Mouse (Mus musculus) forebrain, embryonic 15.5 days (tissue): ENCODE data around the gene Asic2. TPM values are rescaled to one million over a fixed set of nuclear protein-coding genes. Genes with fewer than 3 reads are reported as not detected.
A peak's percentile ranks its signal among the peaks of the same experiment; 100 is the strongest.

Source experiments
- ATAC-seq: fragments of 200-750 bp; cut with Nextera tagmentation; replicated peaks from 2 replicates; pipeline ENCODE4 v1.8.0; 2017; ENCODE audit warnings: mild to moderate bottlenecking, moderate TSS enrichment, moderate library complexity
- H3K27ac ChIP-seq: fragments of 300-500 bp; sonication (generic); replicated peaks from 2 replicates; pipeline ENCODE4 v1.5.1; 2015; ENCODE audit warnings: mild to moderate bottlenecking, inconsistent platforms
- H3K27me3 ChIP-seq: fragments of 300-500 bp; sonication (generic); 2 replicates; pipeline ENCODE4 v1.6.1; 2015; ENCODE audit warnings: inconsistent platforms
- H3K36me3 ChIP-seq: fragments of 300-500 bp; sonication (generic); 2 replicates; pipeline ENCODE4 v1.6.1; 2015; ENCODE audit warnings: mild to moderate bottlenecking, inconsistent platforms
- H3K4me1 ChIP-seq: fragments of 300-500 bp; sonication (generic); 2 replicates; pipeline ENCODE4 v1.6.1; 2015; ENCODE audit warnings: inconsistent platforms
- H3K4me2 ChIP-seq: fragments of 300-500 bp; sonication (generic); replicated peaks from 2 replicates; pipeline ENCODE4 v1.6.1; 2015; ENCODE audit warnings: mild to moderate bottlenecking, inconsistent platforms
- H3K4me3 ChIP-seq: fragments of 300-500 bp; sonication (generic); 2 replicates; pipeline ENCODE4 v1.5.1; 2015; ENCODE audit warnings: mild to moderate bottlenecking, inconsistent platforms
- H3K9ac ChIP-seq: fragments of 300-500 bp; sonication (generic); replicated peaks from 2 replicates; pipeline ENCODE4 v1.6.1; 2015; ENCODE audit warnings: mild to moderate bottlenecking, inconsistent platforms
- H3K9me3 ChIP-seq: fragments of 300-500 bp; sonication (generic); 2 replicates; pipeline ENCODE4 v1.6.1; 2016; ENCODE audit warnings: inconsistent platforms
- WGBS: fragments of 180-500 bp; shearing (Covaris S2); methylation state at CpG from one replicate; pipeline ENCODE4 v1.1.7; 2015; ENCODE audit warnings: mixed read lengths; 5-methylcytosine and 5-hydroxymethylcytosine counted together
- polyA plus RNA-seq: library from polyadenylated mRNA; unstranded; fragments of >200 nt; fragmentation: Nextera tagmentation; extraction: Ambion mirVana; gene quantifications from 2 replicates; pipeline ENCODE4 v1.2.1, GENCODE M21; 2015

The Asic2 gene
- polyA plus RNA-seq, 1 experiment from 2014 or later: 5.5 TPM

DNA sequence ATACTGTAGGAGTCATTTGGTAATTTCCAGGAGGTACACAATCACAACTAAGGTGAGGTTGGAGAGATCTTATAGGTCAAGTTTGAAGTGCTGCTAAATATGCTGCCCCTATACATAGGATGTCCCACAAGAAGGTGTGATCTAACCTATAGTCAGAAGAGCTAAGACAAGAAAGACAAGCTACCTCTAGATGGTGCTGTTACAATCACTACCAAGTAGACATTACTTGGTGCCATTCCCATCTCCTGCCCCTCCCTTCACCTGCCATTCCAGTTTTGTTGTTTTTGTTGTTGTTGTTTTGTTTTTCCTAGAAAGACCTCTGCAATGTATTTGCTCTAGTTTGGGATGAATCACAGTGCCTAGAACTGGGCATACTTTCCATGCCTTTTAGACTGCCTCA is 296.5 kb downstream of the Asic2 start:
- Histone ChIP-seq H3K36me3 (no peaks in the 10 kb centered on the region), H3K4me3 (no peak overlapping the region), H3K4me1 (no peaks in the 10 kb centered on the region), H3K9me3 (no peaks in the 10 kb centered on the region), H3K27ac (no peak overlapping the region), H3K27me3 (no peaks in the 10 kb centered on the region), H3K4me2 (no peak overlapping the region), H3K9ac (no peak overlapping the region)
- ATAC-seq: no peak

DNA sequence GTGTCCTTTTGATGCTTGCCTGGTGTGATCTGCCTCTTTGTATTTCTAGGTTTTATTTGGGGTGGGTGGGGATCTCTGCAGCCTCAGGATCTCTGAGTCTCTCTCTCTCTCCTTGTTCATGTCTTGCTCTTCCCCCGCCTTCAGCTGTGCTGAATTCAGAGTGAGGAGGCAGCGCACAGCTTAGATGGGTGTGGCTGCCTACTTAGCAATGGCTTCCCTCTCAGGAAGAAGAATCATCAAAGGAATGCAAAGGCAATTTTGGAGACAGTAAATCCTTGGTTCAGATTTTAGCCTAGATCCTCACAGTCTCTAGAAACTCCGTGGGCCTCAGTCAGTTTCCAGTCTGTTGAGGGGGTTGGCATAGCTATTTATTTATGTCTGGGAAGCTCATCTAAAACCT is 297.8 kb downstream of the Asic2 start:
- no peak overlapping the region for H3K4me3 ChIP-seq
- H3K27ac ChIP-seq: no peak overlapping the region
- no peaks in the 10 kb centered on the region for H3K36me3 ChIP-seq
- H3K9me3 ChIP-seq: no peaks in the 10 kb centered on the region
- no peaks in the 10 kb centered on the region for H3K4me1 ChIP-seq
- WGBS: 69% methylated on average over 3 of the region's 3 CpGs
- H3K4me2 ChIP-seq: no peak overlapping the region
- ATAC-seq: no peak
- H3K9ac ChIP-seq: no peak overlapping the region
- no peaks in the 10 kb centered on the region for H3K27me3 ChIP-seq

DNA sequence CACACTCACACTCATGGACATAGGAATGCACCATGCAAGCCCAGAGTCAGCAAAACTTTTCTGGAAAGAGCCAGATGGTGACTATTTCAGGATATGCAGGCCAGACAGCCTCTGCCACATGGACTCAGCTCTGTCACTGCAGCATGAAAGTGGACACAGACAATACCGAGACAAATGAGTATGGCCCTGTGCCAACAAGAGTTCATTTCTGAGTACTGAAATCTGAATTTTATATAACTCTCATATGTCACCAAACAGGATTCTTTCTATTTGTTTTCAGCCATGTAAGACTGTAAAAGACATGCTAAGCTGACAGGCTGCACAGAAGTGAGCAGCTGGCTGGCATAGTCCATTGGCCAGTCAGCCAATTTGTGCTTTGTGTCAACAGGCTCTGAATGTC is 309.4 kb downstream of the Asic2 start:
- Histone ChIP-seq H3K27me3 (no peaks in the 10 kb centered on the region), H3K4me2 (no peak overlapping the region), H3K36me3 (no peaks in the 10 kb centered on the region), H3K9ac (no peak overlapping the region), H3K4me3 (no peak overlapping the region), H3K27ac (no peak overlapping the region), H3K9me3 (no peaks in the 10 kb centered on the region), H3K4me1 (peaks cover 27% of the 10 kb centered on the region)
- ATAC-seq: 0 out of 2 replicates have a peak, but pooled peaks have one; percentile 23
- 33% methylated on average over 1 of the region's 1 CpGs for WGBS

DNA sequence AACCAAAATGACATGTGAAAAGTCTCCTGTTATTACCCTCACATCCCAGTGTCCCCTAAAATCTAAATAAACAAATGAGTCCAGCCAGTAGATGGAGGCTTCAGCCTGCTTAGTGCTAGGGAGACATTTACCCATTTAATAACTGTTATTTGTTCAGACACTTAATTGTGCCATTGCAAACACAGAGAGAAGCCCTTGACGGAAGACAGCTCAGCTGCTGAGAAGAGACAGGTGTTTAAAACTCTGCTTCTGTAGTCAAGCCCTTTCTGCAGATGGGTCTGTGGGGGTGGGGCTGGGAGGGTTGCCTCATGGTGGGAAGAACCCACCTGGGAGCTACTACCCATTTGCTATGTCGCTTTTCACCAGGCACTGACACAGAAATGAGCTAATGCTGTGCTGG is 311.1 kb downstream of the Asic2 start:
- 42% methylated on average over 2 of the region's 2 CpGs for WGBS
- 0 out of 2 replicates have a peak, but pooled peaks have one; percentile 51 for ATAC-seq
- H3K27ac ChIP-seq: no peak overlapping the region

DNA sequence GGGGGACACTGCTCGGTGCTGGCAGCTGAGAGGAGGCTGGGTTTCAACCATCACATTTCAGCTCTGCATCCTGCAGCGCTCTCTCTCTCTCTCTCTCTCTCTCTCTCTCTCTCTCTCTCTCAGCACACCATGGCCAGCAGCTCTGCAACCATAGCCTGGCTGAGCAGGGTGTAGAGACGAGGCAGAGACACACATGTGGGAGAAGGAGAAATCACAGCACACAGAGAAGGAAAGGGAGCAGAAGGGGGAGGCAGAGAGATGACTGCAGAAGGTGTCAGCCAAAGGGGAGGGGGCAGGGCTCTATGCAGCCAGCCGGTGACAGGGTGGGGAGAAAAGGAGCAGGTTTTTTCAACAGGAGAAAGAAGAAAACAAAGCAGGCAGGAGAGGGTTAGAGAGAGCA is 320.4 kb downstream of the Asic2 start:
- Histone ChIP-seq H3K27me3 (no peaks in the 10 kb centered on the region), H3K9me3 (no peaks in the 10 kb centered on the region), H3K36me3 (no peaks in the 10 kb centered on the region), H3K4me2 (no peak overlapping the region), H3K9ac (no peak overlapping the region), H3K4me3 (no peak overlapping the region), H3K27ac (peak overlapping the region; percentile 43), H3K4me1 (peaks cover 18% of the 10 kb centered on the region)
- 28% methylated on average over 4 of the region's 4 CpGs for WGBS
- 0 out of 2 replicates have a peak, but pooled peaks have one; percentile 35 for ATAC-seq

More for the DNA sequence above, 311.1 kb downstream of the Asic2 start:
- Histone ChIP-seq H3K4me2 (no peak overlapping the region), H3K9ac (no peak overlapping the region), H3K4me1 (peaks cover 27% of the 10 kb centered on the region), H3K9me3 (no peaks in the 10 kb centered on the region), H3K36me3 (no peaks in the 10 kb centered on the region), H3K4me3 (no peak overlapping the region), H3K27me3 (no peaks in the 10 kb centered on the region)

DNA sequence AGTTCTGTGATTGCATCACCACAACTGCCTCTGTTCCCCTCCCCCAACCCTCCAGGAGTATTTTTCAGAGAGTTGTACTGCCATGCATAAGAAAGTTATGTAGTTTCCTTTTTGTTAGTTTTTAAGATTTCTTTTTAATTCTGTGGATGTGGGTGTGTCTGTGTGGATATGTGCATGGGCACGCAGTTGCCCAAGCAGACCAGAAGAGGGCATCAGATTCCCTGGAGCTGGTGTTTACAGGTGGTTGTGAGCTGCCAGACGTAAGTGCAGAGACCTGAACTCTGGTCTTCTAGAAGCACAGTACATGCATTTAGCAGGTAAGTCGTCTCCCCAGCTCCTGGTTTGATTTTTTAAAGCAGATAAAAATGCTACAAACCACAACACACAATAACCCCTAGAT is 322.7 kb downstream of the Asic2 start:
- no peak for ATAC-seq
- WGBS: 96% methylated on average over 3 of the region's 3 CpGs
- H3K36me3 ChIP-seq: no peaks in the 10 kb centered on the region
- H3K27me3 ChIP-seq: no peaks in the 10 kb centered on the region
- H3K9me3 ChIP-seq: no peaks in the 10 kb centered on the region
- no peak overlapping the region for H3K9ac ChIP-seq
- no peak overlapping the region for H3K4me2 ChIP-seq
- H3K27ac ChIP-seq: no peak overlapping the region
- no peak overlapping the region for H3K4me3 ChIP-seq
- H3K4me1 ChIP-seq: peaks cover 18% of the 10 kb centered on the region

DNA sequence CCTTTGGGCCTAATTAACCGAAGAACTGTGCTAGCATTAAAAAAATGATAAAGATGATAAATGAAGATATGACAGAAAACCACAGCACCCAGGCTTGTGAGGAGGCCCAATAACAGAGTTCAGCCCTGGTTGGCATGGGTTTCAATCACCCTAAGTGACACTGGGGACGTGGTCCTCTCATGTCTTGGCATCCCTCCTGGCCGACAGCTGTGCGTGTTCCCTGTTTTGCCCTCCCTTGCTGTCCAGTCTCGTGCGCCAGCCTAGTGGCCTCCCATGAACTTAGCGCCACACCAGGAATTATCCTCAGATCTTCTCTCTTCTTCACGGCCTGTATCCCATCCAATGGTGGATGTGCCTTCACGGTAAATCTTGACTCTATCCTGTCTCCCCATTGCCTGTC is 331.9 kb downstream of the Asic2 start:
- no peaks in the 10 kb centered on the region for H3K27me3 ChIP-seq
- no peaks in the 10 kb centered on the region for H3K36me3 ChIP-seq
- no peak overlapping the region for H3K4me2 ChIP-seq
- no peak overlapping the region for H3K4me3 ChIP-seq
- H3K9me3 ChIP-seq: no peaks in the 10 kb centered on the region
- H3K4me1 ChIP-seq: peaks cover 4% of the 10 kb centered on the region
- no peak overlapping the region for H3K9ac ChIP-seq
- WGBS: 92% methylated on average over 9 of the region's 9 CpGs
- no peak overlapping the region for H3K27ac ChIP-seq
- no peak for ATAC-seq

DNA sequence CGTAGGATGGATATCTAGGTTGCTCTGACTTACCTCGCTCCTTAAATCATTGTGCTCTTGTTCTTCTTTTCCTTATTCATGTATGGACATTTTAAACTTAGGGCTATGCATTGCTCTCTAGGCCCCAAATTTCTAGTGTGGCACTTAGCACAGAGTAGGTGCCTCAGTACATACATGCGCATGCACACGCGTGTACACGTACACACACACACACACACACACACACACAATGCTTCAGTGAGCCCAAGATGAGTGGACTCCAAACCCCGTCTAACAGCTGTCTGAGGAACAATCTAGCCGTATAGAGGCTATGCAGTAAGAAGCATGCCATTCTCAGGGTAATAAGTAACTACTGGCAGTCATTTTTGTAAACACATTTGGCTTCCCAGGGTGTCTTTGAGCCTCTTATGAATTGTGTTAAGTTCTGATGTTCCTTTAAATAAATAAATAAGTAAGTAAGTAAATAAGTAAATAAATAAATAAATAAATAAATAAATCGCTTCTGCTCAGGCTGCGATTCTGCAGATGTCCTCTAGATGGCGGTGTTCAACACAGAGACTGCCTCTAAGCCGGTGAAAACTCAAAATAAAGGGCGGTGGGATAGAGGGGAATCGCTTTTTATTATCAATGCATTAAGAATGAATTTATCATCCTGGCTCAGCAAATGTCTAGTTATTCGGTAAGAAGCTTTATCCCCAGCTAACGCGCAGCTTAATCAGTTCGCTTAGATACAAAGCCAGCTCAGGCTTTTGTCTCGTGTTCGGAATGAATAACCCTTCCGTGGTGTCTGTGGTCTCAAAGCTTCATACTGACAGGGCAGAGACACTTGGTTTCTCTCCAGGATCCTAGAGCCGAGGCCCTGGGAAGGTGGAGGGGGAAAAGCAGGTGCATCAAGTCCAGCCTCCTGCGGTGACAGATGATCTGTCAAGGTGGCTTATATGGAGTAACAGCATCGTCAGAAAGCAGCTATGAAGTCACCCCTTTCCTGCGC is 333.6 kb downstream of the Asic2 start:
- WGBS: 43% methylated on average over 25 of the region's 25 CpGs
- peak overlapping the region; percentile 35; the same call in 1 of the 2 replicates for H3K9ac ChIP-seq
- H3K4me3 ChIP-seq: peak overlapping the region; percentile 29
- H3K27ac ChIP-seq: peak overlapping the region; percentile 46
- no peaks in the 10 kb centered on the region for H3K36me3 ChIP-seq
- peaks cover 4% of the 10 kb centered on the region for H3K4me1 ChIP-seq
- peak; percentile 48; the same call in 1 of the 2 replicates for ATAC-seq
- no peaks in the 10 kb centered on the region for H3K27me3 ChIP-seq
- H3K9me3 ChIP-seq: no peaks in the 10 kb centered on the region
- H3K4me2 ChIP-seq: peak overlapping the region; percentile 39

DNA sequence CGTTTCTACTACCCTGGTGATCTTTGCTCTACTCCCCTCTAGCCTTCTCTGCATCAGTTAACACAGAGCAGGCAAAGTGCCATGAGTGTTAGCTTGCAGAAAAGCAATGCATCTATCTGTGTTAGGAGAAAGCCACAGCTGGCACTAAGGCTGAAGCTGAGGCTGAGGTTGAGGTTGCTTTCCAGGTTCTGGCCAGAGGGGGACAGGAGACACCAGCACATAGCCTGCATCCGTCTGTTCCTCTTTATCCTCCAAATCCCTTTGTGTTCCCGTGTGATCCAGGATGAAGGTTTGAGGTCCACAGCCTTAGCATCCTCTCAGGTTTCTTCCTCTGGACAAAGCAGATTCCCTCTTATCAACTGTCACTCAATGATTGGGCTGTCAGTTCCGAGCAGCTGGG is 343.1 kb downstream of the Asic2 start:
- no peaks in the 10 kb centered on the region for H3K4me1 ChIP-seq
- no peaks in the 10 kb centered on the region for H3K27me3 ChIP-seq
- H3K36me3 ChIP-seq: no peaks in the 10 kb centered on the region
- no peak overlapping the region for H3K27ac ChIP-seq
- 57% methylated on average over 4 of the region's 4 CpGs for WGBS
- no peak overlapping the region for H3K4me2 ChIP-seq
- no peak overlapping the region for H3K9ac ChIP-seq
- no peak for ATAC-seq
- H3K9me3 ChIP-seq: no peaks in the 10 kb centered on the region
- H3K4me3 ChIP-seq: no peak overlapping the region

DNA sequence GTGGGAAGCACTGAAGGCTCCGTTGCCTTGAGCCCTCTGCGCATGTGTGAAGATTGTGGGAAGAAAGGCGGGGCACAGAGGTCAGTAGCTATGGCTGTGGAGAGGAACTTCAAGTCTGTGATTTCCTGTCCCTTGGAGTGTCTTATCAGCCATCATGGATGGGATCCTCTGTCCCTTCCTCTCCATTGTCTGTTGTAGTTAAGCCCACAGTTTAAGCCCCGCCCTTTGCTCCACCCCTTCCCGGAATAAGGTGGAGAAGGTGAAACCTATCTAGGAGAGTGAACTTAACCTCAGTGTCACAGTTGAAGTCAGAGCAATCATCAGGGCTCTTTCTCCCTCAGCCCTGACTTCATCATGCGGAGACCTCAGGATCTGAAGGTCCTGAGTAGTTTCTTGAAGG is 347.7 kb downstream of the Asic2 start:
- no peak overlapping the region for H3K9ac ChIP-seq
- no peak overlapping the region for H3K4me2 ChIP-seq
- no peak overlapping the region for H3K4me3 ChIP-seq
- no peaks in the 10 kb centered on the region for H3K36me3 ChIP-seq
- H3K27me3 ChIP-seq: no peaks in the 10 kb centered on the region
- no peak for ATAC-seq
- H3K4me1 ChIP-seq: no peaks in the 10 kb centered on the region
- H3K27ac ChIP-seq: no peak overlapping the region
- H3K9me3 ChIP-seq: no peaks in the 10 kb centered on the region
- WGBS: 76% methylated on average over 6 of the region's 6 CpGs

DNA sequence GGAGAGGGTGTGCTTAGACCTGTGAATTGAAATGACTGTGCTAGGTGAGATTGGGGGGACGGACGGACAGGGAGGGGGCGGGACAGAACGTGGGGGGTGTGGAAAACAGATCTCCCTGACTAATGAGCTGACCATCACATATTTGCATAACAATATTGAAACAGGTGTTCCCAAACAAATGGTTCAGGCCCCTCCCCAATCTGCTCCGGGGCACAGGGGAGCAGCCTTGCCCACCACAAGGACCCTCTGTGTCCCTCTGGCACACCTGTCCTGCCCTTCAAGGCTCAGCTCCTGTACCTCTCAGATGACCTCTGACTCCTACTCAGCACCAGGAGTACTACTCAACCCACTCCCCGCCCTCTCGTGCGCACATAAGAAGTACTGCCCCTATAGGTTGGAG is 351.8 kb downstream of the Asic2 start:
- Histone ChIP-seq H3K9ac (no peak overlapping the region), H3K4me1 (peaks cover 26% of the 10 kb centered on the region), H3K27me3 (no peaks in the 10 kb centered on the region), H3K4me3 (no peak overlapping the region), H3K36me3 (no peaks in the 10 kb centered on the region), H3K27ac (no peak overlapping the region), H3K9me3 (no peaks in the 10 kb centered on the region), H3K4me2 (no peak overlapping the region)
- WGBS: 80% methylated on average over 8 of the region's 8 CpGs
- ATAC-seq: no peak

DNA sequence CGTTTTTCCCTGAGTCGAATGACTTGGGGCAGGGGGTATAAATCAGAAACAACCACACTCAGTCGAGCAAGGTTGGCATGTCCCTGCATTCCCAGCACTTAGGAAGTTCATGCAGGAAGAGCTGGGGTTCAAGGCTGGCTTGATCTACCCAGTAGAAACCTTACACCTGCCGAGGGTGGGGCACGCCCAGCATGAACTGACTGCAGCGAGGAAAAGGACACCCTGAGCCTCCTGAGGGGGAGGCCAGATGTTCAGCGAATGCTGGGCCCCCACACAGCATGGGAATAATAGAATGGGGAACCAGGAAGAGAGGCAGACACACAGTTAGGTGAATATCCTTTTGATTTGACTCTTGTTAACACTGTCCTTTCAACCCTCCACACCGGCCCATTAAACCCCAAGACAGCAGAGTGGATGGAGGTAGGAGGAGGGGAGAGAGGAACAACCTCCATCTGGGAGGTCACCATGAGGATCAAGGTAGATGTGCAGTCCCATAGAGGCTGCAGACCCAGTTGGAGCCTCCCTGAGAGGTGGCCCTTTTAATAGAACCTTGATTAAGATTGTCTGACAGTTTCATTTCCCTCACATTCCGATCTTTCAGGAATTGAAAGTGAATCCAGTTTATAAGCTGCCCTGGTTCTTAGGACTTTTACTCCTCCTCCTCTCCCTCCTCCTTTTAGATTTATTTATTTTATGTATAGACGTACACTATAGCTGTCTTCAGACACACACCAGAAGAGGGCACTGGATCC is 354.2 kb downstream of the Asic2 start:
- Histone ChIP-seq H3K4me2 (peak overlapping the region; percentile 53), H3K27me3 (no peaks in the 10 kb centered on the region), H3K4me3 (peak overlapping the region; percentile 33), H3K4me1 (peaks cover 28% of the 10 kb centered on the region), H3K9ac (peak overlapping the region; percentile 44; the same call in 1 of the 2 replicates), H3K27ac (peak overlapping the region; percentile 93), H3K36me3 (no peaks in the 10 kb centered on the region), H3K9me3 (no peaks in the 10 kb centered on the region)
- no peak for ATAC-seq
- 34% methylated on average over 10 of the region's 10 CpGs for WGBS
